In the genomic region with DNA sequence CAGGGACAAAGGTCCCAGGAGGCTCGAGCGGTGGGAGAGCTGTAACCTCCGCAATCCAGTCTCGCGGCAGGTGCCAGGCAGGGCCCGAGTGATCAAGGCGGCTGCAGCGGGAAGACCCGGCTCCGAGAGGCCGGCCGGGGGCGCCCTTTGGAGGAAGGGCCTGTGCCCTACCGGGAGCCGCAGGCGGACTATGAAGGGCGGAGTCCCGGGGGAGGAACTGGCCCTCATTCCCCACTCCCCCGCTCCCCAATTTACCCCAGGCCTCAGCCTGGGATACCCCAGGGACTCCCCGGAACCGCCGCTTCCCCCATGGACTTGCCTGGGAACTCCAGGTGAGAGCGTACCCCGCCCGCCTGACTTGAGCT, we compare ENCODE assay signal across 1 mouse cellular context.
TF ChIP-seq lines count a peak whose summit lies in the region.

No protein-coding gene starts in this region.

TF ChIP-seq in ES-E14, 5 proteins besides CTCF, POLR2A, EP300 and RAD21 (continued from another document):
- no peak for TF ChIP-seq HCFC1 (IDR thresholded peaks at IDR 0.05; ENCODE audit: borderline replicate concordance, insufficient read depth, low read length)
- no peak for TF ChIP-seq ZC3H11A (IDR thresholded peaks at IDR 0.05; ENCODE audit: borderline replicate concordance, low read depth, low read length)
